Comparison of ENCODE assay signal across 25 mouse cellular contexts in genomic region chr1:138157709-138158108, GRCm38 (mm10). TPM values are rescaled to one million over a fixed set of nuclear protein-coding genes. Genes with fewer than 3 reads are reported as not detected.
DNase-seq lines count a peak whose midpoint lies in the region; TF ChIP-seq lines count a peak whose summit lies in the region.
"Had no signal": no experiment of that assay in that cellular context is flagged by ENCODE, and none has a peak within 500 bp of the region (broad histone marks: within the 10 kb centered on the region; RNA-seq: fewer than 3 reads in every experiment).

No protein-coding gene starts in this region.

- intact Hi-C loops in left cerebral cortex, postnatal 14 days (cut with DNase I), result no loop called here

- WGBS in spleen, adult 2 months, result 18% methylated on average over 2 of the region's 2 CpGs

- dilution Hi-C loops in CH12.LX (cut with MboI; ENCODE audit: extremely low pct_ligation_motif_present, extremely low pct_unique_long_range_greater_than_20kb, low sequenced_read_pairs), result no loop called here

- peaks cover 3% of the 10 kb centered on the region; the same call in 1 of the 2 replicates for H3K36me3 ChIP-seq in spleen, adult 2 months (ENCODE audit: control insufficient read depth, insufficient read depth, low read length)
- peaks cover 2 to 23% of the 10 kb centered on the region in 2 experiments for H3K36me3 ChIP-seq in CH12.LX (replicated peaks in 1 of 2; ENCODE audit: control insufficient read depth in 1 of 2, insufficient read depth in 1 of 2, low read length in 1 of 2)
- H3K36me3 ChIP-seq: forebrain, embryonic 10.5 days; G1E had no signal

- H3K4me1 ChIP-seq in spleen, adult 2 months (ENCODE audit: control insufficient read depth, insufficient read depth, insufficient read length), result peaks cover 31% of the 10 kb centered on the region
- peaks cover 20 to 93% of the 10 kb centered on the region in 2 experiments for H3K4me1 ChIP-seq in CH12.LX (ENCODE audit: control insufficient read depth in 1 of 2, insufficient read depth in 2 of 2)
- H3K4me1 ChIP-seq: forebrain, embryonic 13.5 days had no signal

- no peak for TF ChIP-seq RAD21 in CH12.LX (IDR thresholded peaks at IDR 0.05; ENCODE audit: low read depth, low read length)

- no peak overlapping the region for H3K9ac ChIP-seq in CH12.LX (ENCODE audit: insufficient read depth, low read depth)
- H3K9ac ChIP-seq: forebrain, embryonic 13.5 days; hindbrain, embryonic 14.5 days had no signal

- H3K4me2 ChIP-seq in CH12.LX (ENCODE audit: insufficient read depth, low read depth, poor library complexity, severe bottlenecking), result peak overlapping the region; percentile 50; the same call in 1 of the 2 replicates
- H3K4me2 ChIP-seq: forebrain, embryonic 13.5 days; heart, embryonic 11.5 days; hindbrain, embryonic 14.5 days had no signal

- no peak for TF ChIP-seq POLR2A in spleen, adult 2 months (IDR thresholded peaks at IDR 0.05; ENCODE audit: low read depth, low read length)
- no peak for TF ChIP-seq POLR2A in CH12.LX (IDR thresholded peaks at IDR 0.05; ENCODE audit: low read depth, low read length)

- no peak for TF ChIP-seq CTCF in spleen, adult 2 months (IDR thresholded peaks at IDR 0.05; ENCODE audit: extremely low read depth, insufficient read depth, insufficient read length, insufficient replicate concordance)
- TF ChIP-seq CTCF in CH12.LX (conservative IDR thresholded peaks at IDR 0.05 in 1 of 2, IDR thresholded peaks at IDR 0.05 in 1 of 2; ENCODE audit: low read depth in 2 of 2, low read length in 2 of 2), result no peak

- H3K9me3 ChIP-seq in CH12.LX (replicated peaks; ENCODE audit: low read length), result no peaks in the 10 kb centered on the region
- H3K9me3 ChIP-seq: forebrain, embryonic 10.5 days; forebrain, embryonic 13.5 days had no signal

- peak overlapping the region; percentile 21; the same call in 1 of the 2 replicates for H3K27ac ChIP-seq in spleen, adult 2 months (ENCODE audit: insufficient read depth, low read length)
- no peak overlapping the region for H3K27ac ChIP-seq in CH12.LX (ENCODE audit: insufficient read depth, low read depth)
- H3K27ac ChIP-seq: forebrain, embryonic 10.5 days; forebrain, embryonic 13.5 days; hindbrain, embryonic 14.5 days; hindbrain, postnatal 0 days had no signal

- in situ Hi-C loops in CH12.LX (cut with MboI; ENCODE audit: low pct_ligation_motif_present, low pct_unique_long_range_greater_than_20kb, low sequenced_read_pairs), result no loop called here

- no peak overlapping the region for H3K4me3 ChIP-seq in spleen, adult 2 months (ENCODE audit: extremely low read depth, insufficient read depth, insufficient read length)
- H3K4me3 ChIP-seq in CH12.LX (replicated peaks in 1 of 3; ENCODE audit: low read depth in 2 of 3, low read length in 2 of 3, poor library complexity in 1 of 3), result no peak overlapping the region
- H3K4me3 ChIP-seq: forebrain, embryonic 10.5 days; forebrain, embryonic 13.5 days had no signal

- peaks cover 65% of the 10 kb centered on the region for H3K79me2 ChIP-seq in CH12.LX (replicated peaks; ENCODE audit: control insufficient read depth, extremely low read depth, insufficient read depth, poor library complexity, severe bottlenecking)

- DNase-seq in spleen, adult 2 months (ENCODE audit: low read depth in 1 of 2, low spot score in 2 of 2), result no peak
- DNase-seq in spleen, adult 12 weeks (ENCODE audit: low spot score), result no peak
- DNase-seq in CD4-positive helper T cell, adult 2 months (ENCODE audit: low read depth, low spot score), result peak; percentile 36
- no peak for DNase-seq in CH12.LX (ENCODE audit: extremely low read depth)
- DNase-seq in induced T-regulatory cell, adult 2 months (ENCODE audit: low read depth), result peak; percentile 66
- no peak for DNase-seq in embryo, embryonic 10.5 days (ENCODE audit: low spot score)
- no peak for DNase-seq in left cerebral cortex, postnatal 14 days (ENCODE audit: low spot score in 2 of 2)
- DNase-seq: adrenal gland, postnatal 10 days; adrenal gland, postnatal 36 days; cerebellum, adult 11 months; cerebellum, adult 8-10 months; cerebellum, postnatal 10 days; cerebellum, postnatal 36 days; gastrocnemius, postnatal 10 days; gastrocnemius, postnatal 36 days; heart, adult 11 months; heart, postnatal 10 days; heart, postnatal 4 days had no signal

- no peaks in the 10 kb centered on the region for H3K27me3 ChIP-seq in spleen, adult 2 months (ENCODE audit: control insufficient read depth, insufficient read depth, low read length)
- H3K27me3 ChIP-seq in CH12.LX (replicated peaks), result no peaks in the 10 kb centered on the region
- H3K27me3 ChIP-seq: forebrain, embryonic 13.5 days had no signal

- TF ChIP-seq EP300 in CH12.LX (IDR thresholded peaks at IDR 0.05; ENCODE audit: low read length), result 0 out of 2 replicates have a peak, but pooled peaks have one; percentile 11

TF ChIP-seq in CH12.LX, 34 proteins besides CTCF, POLR2A, EP300 and RAD21:
- TF ChIP-seq ZMIZ1 (IDR thresholded peaks at IDR 0.05; ENCODE audit: low read depth, low read length) (no peak), NRF1 (IDR thresholded peaks at IDR 0.05; ENCODE audit: low read depth, low read length) (no peak), IRF4 (IDR thresholded peaks at IDR 0.05; ENCODE audit: low read depth, low read length) (no peak), ZKSCAN1 (IDR thresholded peaks at IDR 0.05; ENCODE audit: borderline replicate concordance, low read depth, low read length) (no peak), PAX5 (IDR thresholded peaks at IDR 0.05; ENCODE audit: low read length) (no peak), USF1 (IDR thresholded peaks at IDR 0.05; ENCODE audit: low read depth, low read length) (no peak), POLR2AphosphoS2 (IDR thresholded peaks at IDR 0.05; ENCODE audit: low read depth, low read length) (no peak), ETS1 (conservative IDR thresholded peaks at IDR 0.05; ENCODE audit: low read depth, low read length) (no peak), NELFE (IDR thresholded peaks at IDR 0.05; ENCODE audit: low read depth, low read length) (no peak), MEF2A (IDR thresholded peaks at IDR 0.05; ENCODE audit: borderline replicate concordance, low read depth, low read length) (no peak), TCF12 (IDR thresholded peaks at IDR 0.05; ENCODE audit: low read depth, low read length) (no peak), TBP (conservative IDR thresholded peaks at IDR 0.05; ENCODE audit: low read depth, low read length) (no peak), MXI1 (IDR thresholded peaks at IDR 0.05; ENCODE audit: low read depth, low read length) (no peak), KAT2A (IDR thresholded peaks at IDR 0.05; ENCODE audit: insufficient replicate concordance, low read length) (no peak), MAX (IDR thresholded peaks at IDR 0.05; ENCODE audit: low read length) (no peak), MAFK (IDR thresholded peaks at IDR 0.05; ENCODE audit: insufficient replicate concordance, low read length) (no peak)

RNA-seq across cellular contexts. Expression of gene Ptprc, which starts 17.8 kb away (rescaled TPM):
- 239 and 294 TPM in 2 replicates for polyA plus RNA-seq in spleen, adult 2 months (2012; rRNA removed)
- total RNA-seq in CH12.LX (2012; rRNA removed) (120 and 121 TPM in 2 replicates), CH12.LX (2014; rRNA removed) (211 and 250 TPM in 2 replicates)
- polyA plus RNA-seq in CH12.LX (2012; ENCODE audit: insufficient read length, low read depth), result 136 and 146 TPM in 2 replicates
- 1 to 10 TPM; 2.3 to 2.5 TPM for total RNA-seq in left cerebral cortex, postnatal 14 days (2021)
- polyA plus RNA-seq: C2C12, G1E had no signal

Comparison
In these comparisons a context has a peak if more than half of its experiments do, and no peak if none do; other contexts are left out.
1. DNase-seq: peak in CD4-positive helper T cell, adult 2 months (single experiment) and induced T-regulatory cell, adult 2 months (single experiment); none in spleen, adult 2 months (0 of 2), spleen, adult 12 weeks (single experiment), CH12.LX (single experiment), embryo, embryonic 10.5 days (single experiment) and left cerebral cortex, postnatal 14 days (0 of 2).
2. RNA of gene Ptprc, which starts 17.8 kb away (total RNA-seq): 120 to 250 TPM in CH12.LX; 2.3 to 2.5 TPM in left cerebral cortex, postnatal 14 days; every median in the first group is over 10 times any median in the second.